Mouse (Mus musculus) heart, embryonic 10.5 days (tissue): ENCODE measurements around the gene Lig1. TPM values are rescaled to one million over a fixed set of nuclear protein-coding genes. Genes with fewer than 3 reads are reported as not detected.
A peak's percentile ranks its signal among the peaks of the same experiment; 100 is the strongest.

Experiments used
- DNase-seq: peaks from one replicate; pipeline ENCODE4 v3.0.0-alpha.2; 2017; ENCODE audit warnings: low spot score
- H3K27ac ChIP-seq: fragments of 300-500 bp; sonication (generic); 2 replicates; pipeline ENCODE4 v1.5.1; 2016; ENCODE audit warnings: mild to moderate bottlenecking
- H3K27me3 ChIP-seq: fragments of 300-500 bp; sonication (generic); 2 replicates; pipeline ENCODE4 v1.6.1; 2016; ENCODE audit warnings: mild to moderate bottlenecking; ENCODE audit not compliant: poor library complexity, insufficient read depth, severe bottlenecking
- H3K36me3 ChIP-seq: fragments of 300-500 bp; sonication (generic); 2 replicates; pipeline ENCODE4 v1.6.1; 2016; ENCODE audit warnings: mild to moderate bottlenecking, moderate library complexity
- H3K4me1 ChIP-seq: fragments of 300-500 bp; sonication (generic); 2 replicates; pipeline ENCODE4 v1.6.1; 2016; ENCODE audit warnings: mild to moderate bottlenecking
- H3K4me3 ChIP-seq: fragments of 300-500 bp; sonication (generic); 2 replicates; pipeline ENCODE4 v1.5.1; 2016; ENCODE audit warnings: mild to moderate bottlenecking, moderate library complexity
- H3K9me3 ChIP-seq: fragments of 300-500 bp; sonication (generic); 2 replicates; pipeline ENCODE4 v1.6.1; 2016; ENCODE audit warnings: mild to moderate bottlenecking, moderate library complexity
- WGBS: fragments of 180-500 bp; shearing (Covaris S2); methylation state at CpG from one replicate; pipeline ENCODE4 v1.1.7; 2016; 5-methylcytosine and 5-hydroxymethylcytosine counted together
- polyA plus RNA-seq: library from polyadenylated mRNA; unstranded; fragments of >200 nt; fragmentation: Nextera tagmentation; extraction: Ambion mirVana; gene quantifications from 2 replicates; pipeline ENCODE4 v1.2.1, GENCODE M21; 2016

The Lig1 gene
- polyA plus RNA-seq, 1 experiment from 2014 or later, result 105 TPM

GRCm38 (mm10) chr7:13291370-13291769 is 14.3 kb downstream of the Lig1 start:
- no peak overlapping the region for H3K27ac ChIP-seq
- no peaks in the 10 kb centered on the region for H3K27me3 ChIP-seq
- H3K9me3 ChIP-seq, result no peaks in the 10 kb centered on the region
- no peak overlapping the region for H3K4me3 ChIP-seq
- H3K36me3 ChIP-seq, result peaks cover 86% of the 10 kb centered on the region
- no peak for DNase-seq
- WGBS, result 87% methylated on average over 2 of the region's 2 CpGs
- no peaks in the 10 kb centered on the region for H3K4me1 ChIP-seq

DNA sequence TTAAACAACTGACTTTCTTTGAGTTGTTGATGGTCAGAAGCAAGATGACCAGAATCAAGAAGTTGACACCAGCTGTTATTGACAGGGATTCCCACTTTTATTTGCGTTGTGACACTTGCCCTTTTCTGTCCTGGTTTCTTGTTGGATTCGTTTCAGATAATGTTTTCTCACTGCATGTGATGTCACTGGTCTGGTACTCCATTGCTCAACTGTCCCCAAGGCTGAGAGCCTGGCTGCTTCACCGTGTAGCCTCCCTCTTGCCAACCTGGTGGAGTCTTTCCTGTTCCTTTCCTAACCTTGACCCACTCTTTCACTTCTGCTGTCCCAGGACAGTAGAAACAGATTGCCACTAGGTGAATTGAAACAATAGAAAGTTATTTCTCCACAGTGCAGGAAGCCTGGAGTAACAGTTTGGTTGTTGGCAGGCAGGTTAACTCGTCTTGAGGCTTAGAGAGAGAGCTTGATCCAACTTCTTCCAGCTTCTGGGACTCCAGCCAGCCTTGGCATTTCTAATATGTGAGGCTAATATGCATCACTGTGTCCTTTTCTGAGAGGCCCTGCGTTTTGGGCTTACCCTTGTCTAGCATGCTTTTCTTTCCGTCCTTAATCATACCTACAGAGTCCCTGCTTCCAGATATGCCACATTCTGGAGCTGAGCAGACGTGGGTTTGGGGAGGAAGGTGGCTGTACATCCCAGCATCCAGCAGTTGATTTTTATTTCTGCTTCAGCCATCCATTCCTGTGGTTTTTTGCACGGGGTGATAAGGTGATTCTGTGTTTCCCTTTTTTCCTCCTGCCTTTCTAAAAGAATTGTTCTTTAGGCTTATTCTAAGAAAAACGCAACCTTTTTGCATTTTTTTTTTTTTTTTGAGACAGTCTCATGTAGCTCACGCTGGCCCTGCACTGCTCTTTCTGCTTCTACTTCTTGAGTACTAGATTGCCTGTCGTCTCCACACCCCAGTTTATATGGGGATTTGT is 17.1 kb downstream of the Lig1 start:
- Histone ChIP-seq H3K27ac (no peak overlapping the region), H3K36me3 (peaks cover 98% of the 10 kb centered on the region), H3K4me3 (no peak overlapping the region), H3K4me1 (no peaks in the 10 kb centered on the region), H3K9me3 (no peaks in the 10 kb centered on the region), H3K27me3 (no peaks in the 10 kb centered on the region)
- no peak for DNase-seq
- WGBS, result 83% methylated on average over 11 of the region's 11 CpGs

GRCm38 (mm10) chr7:13295256-13295655 is 18.2 kb downstream of the Lig1 start:
- H3K36me3 ChIP-seq, result peaks cover 98% of the 10 kb centered on the region
- H3K4me3 ChIP-seq, result no peak overlapping the region
- 93% methylated on average over 7 of the region's 7 CpGs for WGBS

DNA sequence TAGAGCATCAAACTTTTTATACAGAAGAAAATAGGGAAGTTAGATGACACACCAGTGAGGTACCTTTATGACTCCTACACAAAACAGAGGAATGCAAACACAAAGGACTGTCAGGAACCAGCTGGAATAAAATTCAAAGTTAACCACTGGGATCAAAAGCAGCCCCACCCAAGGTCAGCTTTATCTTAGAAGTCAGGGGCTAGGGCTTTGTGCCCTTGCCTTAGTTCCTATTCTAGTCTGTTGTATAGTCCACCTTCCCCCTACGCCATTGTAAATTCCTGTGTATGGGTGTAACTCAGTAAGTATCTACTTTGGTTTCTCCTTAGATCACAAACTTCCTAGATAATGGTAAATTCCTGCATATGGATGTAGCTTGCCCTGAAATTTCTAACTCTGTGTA is 20.6 kb downstream of the Lig1 start:
- H3K36me3 ChIP-seq, result peaks cover 98% of the 10 kb centered on the region
- DNase-seq, result no peak
- H3K4me1 ChIP-seq, result no peaks in the 10 kb centered on the region
- no peak overlapping the region for H3K4me3 ChIP-seq
- 91% methylated on average over 1 of the region's 1 CpGs for WGBS
- H3K27ac ChIP-seq, result no peak overlapping the region
- no peaks in the 10 kb centered on the region for H3K9me3 ChIP-seq
- H3K27me3 ChIP-seq, result no peaks in the 10 kb centered on the region

More at GRCm38 (mm10) chr7:13295256-13295655, 18.2 kb downstream of the Lig1 start:
- Histone ChIP-seq H3K9me3 (no peaks in the 10 kb centered on the region), H3K27me3 (no peaks in the 10 kb centered on the region), H3K27ac (no peak overlapping the region), H3K4me1 (no peaks in the 10 kb centered on the region)
- DNase-seq, result peak; percentile 56

- no peaks in the 10 kb centered on the region for H3K4me1 ChIP-seq
- WGBS, result 91% methylated on average over 5 of the region's 5 CpGs
- H3K27me3 ChIP-seq, result no peaks in the 10 kb centered on the region
- H3K27ac ChIP-seq, result no peak overlapping the region
- H3K4me3 ChIP-seq, result no peak overlapping the region
- peak; percentile 63 for DNase-seq
- peaks cover 100% of the 10 kb centered on the region for H3K36me3 ChIP-seq
- H3K9me3 ChIP-seq, result no peaks in the 10 kb centered on the region
Measured at GRCm38 (mm10) chr7:13298821-13299220, 21.7 kb downstream of the Lig1 start.

- DNase-seq, result no peak
- H3K9me3 ChIP-seq, result no peaks in the 10 kb centered on the region
- no peaks in the 10 kb centered on the region for H3K27me3 ChIP-seq
- H3K36me3 ChIP-seq, result peaks cover 100% of the 10 kb centered on the region
- WGBS, result 91% methylated on average over 1 of the region's 1 CpGs
- no peaks in the 10 kb centered on the region for H3K4me1 ChIP-seq
- H3K27ac ChIP-seq, result no peak overlapping the region
- no peak overlapping the region for H3K4me3 ChIP-seq
Measured at GRCm38 (mm10) chr7:13301643-13302042, 24.6 kb downstream of the Lig1 start.

DNA sequence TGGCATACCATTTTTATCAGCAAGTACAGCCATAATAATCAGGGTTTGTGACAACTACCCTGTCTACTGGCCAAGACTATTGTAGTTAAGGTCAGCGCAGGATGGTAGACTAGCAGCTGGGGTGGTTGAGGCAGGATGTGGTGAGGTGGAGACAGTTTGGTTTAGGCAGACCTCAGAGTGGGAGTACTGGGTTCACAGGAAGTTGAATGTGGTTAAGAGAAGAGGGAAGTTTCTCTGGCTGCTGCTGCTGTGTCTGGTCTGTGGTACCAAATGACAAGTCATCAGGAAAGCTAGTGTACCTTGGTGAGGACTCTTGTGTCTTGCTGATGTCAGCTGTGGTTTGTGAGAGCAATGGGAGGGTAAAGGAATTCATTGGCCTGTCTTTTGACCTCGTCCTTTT is 25.7 kb downstream of the Lig1 start:
- Histone ChIP-seq H3K27ac (no peak overlapping the region), H3K36me3 (peaks cover 100% of the 10 kb centered on the region), H3K9me3 (no peaks in the 10 kb centered on the region), H3K27me3 (no peaks in the 10 kb centered on the region), H3K4me1 (no peaks in the 10 kb centered on the region), H3K4me3 (no peak overlapping the region)
- 87% methylated on average over 2 of the region's 2 CpGs for WGBS
- DNase-seq, result no peak

- H3K4me3 ChIP-seq, result no peak overlapping the region
- DNase-seq, result no peak
- H3K4me1 ChIP-seq, result no peaks in the 10 kb centered on the region
- H3K27me3 ChIP-seq, result no peaks in the 10 kb centered on the region
- H3K27ac ChIP-seq, result no peak overlapping the region
- H3K9me3 ChIP-seq, result no peaks in the 10 kb centered on the region
- H3K36me3 ChIP-seq, result peaks cover 100% of the 10 kb centered on the region
Measured at GRCm38 (mm10) chr7:13303372-13303771, 26.3 kb downstream of the Lig1 start.

GRCm38 (mm10) chr7:13309407-13309806 is 32.3 kb downstream of the Lig1 start:
- Histone ChIP-seq H3K4me3 (no peak overlapping the region), H3K4me1 (no peaks in the 10 kb centered on the region), H3K27me3 (no peaks in the 10 kb centered on the region), H3K9me3 (no peaks in the 10 kb centered on the region), H3K27ac (no peak overlapping the region), H3K36me3 (peaks cover 92% of the 10 kb centered on the region)
- 85% methylated on average over 2 of the region's 2 CpGs for WGBS
- DNase-seq, result no peak

DNA sequence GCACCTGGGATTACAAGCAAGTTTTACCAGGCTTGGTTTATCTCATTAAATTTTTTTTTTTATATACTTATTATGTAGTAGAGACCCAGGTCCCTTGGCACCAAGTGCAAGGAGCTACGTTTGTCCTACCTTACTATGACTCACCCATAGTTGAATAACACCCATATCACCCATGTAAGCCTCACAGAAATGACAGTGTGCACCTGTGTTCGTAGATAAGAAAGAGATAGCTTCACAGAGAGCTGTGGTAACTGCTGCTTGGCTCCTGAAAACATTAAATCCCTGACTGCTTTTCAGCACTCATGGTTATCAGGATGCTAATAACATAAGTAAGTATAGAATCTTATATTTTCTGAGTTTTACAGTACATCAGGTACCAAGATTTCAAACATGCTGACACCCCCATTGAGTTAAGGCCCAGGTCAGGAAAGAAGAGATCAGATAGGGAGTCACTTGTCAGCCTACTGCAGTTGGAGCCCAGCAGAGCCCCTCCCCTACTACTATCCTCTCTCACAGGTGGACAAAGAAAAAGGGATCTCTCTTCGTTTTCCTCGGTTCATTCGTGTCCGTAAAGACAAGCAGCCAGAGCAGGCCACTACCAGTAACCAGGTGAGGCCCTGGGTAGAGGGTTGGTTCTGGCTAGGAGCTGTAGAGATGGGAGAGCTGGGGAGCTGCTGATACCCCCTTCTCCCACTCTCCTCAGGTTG is 33.6 kb downstream of the Lig1 start:
- Histone ChIP-seq H3K4me1 (no peaks in the 10 kb centered on the region), H3K27ac (no peak overlapping the region), H3K9me3 (no peaks in the 10 kb centered on the region), H3K4me3 (no peak overlapping the region), H3K36me3 (peaks cover 80% of the 10 kb centered on the region), H3K27me3 (no peaks in the 10 kb centered on the region)
- peak; percentile 67 for DNase-seq
- WGBS, result 84% methylated on average over 6 of the region's 6 CpGs

DNA sequence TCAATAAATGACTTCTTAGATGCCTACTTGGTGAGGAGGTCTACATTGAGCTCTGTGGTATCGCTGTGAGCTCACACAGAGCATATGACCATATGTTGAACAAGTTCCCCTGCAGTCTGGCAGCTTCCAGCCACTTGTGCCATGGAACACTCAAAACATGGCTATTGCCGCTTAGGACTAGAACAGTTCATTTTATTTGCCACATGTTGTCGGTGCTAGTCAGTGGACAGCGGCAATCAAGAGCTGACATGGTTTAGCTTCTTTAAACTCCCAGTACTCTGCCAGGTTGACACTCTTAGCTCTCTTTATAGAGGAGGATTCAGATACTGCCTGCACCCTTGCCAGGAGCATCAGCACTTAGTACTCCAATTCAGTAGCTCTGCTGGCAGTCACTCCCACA is 34.3 kb downstream of the Lig1 start:
- Histone ChIP-seq H3K36me3 (peaks cover 72% of the 10 kb centered on the region), H3K4me3 (no peak overlapping the region), H3K27me3 (no peaks in the 10 kb centered on the region), H3K9me3 (no peaks in the 10 kb centered on the region), H3K27ac (no peak overlapping the region), H3K4me1 (no peaks in the 10 kb centered on the region)
- WGBS, result 94% methylated on average over 4 of the region's 4 CpGs
- DNase-seq, result no peak

DNA sequence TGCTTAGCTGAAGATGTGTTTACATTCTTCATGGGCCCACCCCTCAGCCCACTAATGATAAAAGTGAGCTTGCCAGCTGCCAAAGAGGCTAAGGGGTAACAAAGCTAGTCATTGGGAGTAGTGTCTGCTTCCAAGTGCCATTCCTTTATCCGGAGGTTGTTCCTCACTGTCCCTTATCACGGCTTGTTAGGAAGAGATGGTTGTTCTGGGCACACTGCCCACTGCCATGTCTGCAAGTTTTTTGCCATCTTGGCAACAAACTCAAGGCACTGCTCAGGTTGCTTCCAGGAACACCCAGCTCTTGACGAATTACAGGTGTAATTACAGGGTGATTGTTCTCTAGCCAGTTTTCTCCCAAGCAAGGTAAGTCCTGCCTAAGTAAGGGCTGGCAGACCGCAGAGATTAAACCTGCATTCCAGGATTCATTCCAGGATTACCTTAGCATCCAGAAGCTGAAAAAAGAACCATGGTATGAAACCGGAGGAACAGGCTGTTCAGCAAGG is 37.1 kb downstream of the Lig1 start:
- H3K36me3 ChIP-seq, result peaks cover 45% of the 10 kb centered on the region
- no peaks in the 10 kb centered on the region for H3K27me3 ChIP-seq
- no peak overlapping the region for H3K27ac ChIP-seq
- H3K9me3 ChIP-seq, result no peaks in the 10 kb centered on the region
- DNase-seq, result no peak
- no peak overlapping the region for H3K4me3 ChIP-seq
- no peaks in the 10 kb centered on the region for H3K4me1 ChIP-seq
- 83% methylated on average over 5 of the region's 5 CpGs for WGBS

GRCm38 (mm10) chr7:13321424-13321823 is 44.3 kb downstream of the Lig1 start:
- no peaks in the 10 kb centered on the region for H3K27me3 ChIP-seq
- H3K4me1 ChIP-seq, result no peaks in the 10 kb centered on the region
- H3K27ac ChIP-seq, result no peak overlapping the region
- no peak for DNase-seq
- 86% methylated on average over 3 of the region's 3 CpGs for WGBS
- no peaks in the 10 kb centered on the region for H3K9me3 ChIP-seq
- no peaks in the 10 kb centered on the region; the same call in 1 of the 2 replicates for H3K36me3 ChIP-seq
- H3K4me3 ChIP-seq, result no peak overlapping the region
